Mouse (Mus musculus) heart, embryonic 10.5 days (tissue): ENCODE results near the gene Obox8. TPM values are rescaled to one million over a fixed set of nuclear protein-coding genes. Genes with fewer than 3 reads are reported as not detected.

Experiments used
- DNase-seq: peaks from one replicate; pipeline ENCODE4 v3.0.0-alpha.2; 2017; ENCODE audit warnings: low spot score
- H3K27ac ChIP-seq: fragments of 300-500 bp; sonication (generic); 2 replicates; pipeline ENCODE4 v1.5.1; 2016; ENCODE audit warnings: mild to moderate bottlenecking
- H3K27me3 ChIP-seq: fragments of 300-500 bp; sonication (generic); 2 replicates; pipeline ENCODE4 v1.6.1; 2016; ENCODE audit warnings: mild to moderate bottlenecking; ENCODE audit not compliant: poor library complexity, insufficient read depth, severe bottlenecking
- H3K36me3 ChIP-seq: fragments of 300-500 bp; sonication (generic); 2 replicates; pipeline ENCODE4 v1.6.1; 2016; ENCODE audit warnings: mild to moderate bottlenecking, moderate library complexity
- H3K4me1 ChIP-seq: fragments of 300-500 bp; sonication (generic); 2 replicates; pipeline ENCODE4 v1.6.1; 2016; ENCODE audit warnings: mild to moderate bottlenecking
- H3K4me3 ChIP-seq: fragments of 300-500 bp; sonication (generic); 2 replicates; pipeline ENCODE4 v1.5.1; 2016; ENCODE audit warnings: mild to moderate bottlenecking, moderate library complexity
- H3K9me3 ChIP-seq: fragments of 300-500 bp; sonication (generic); 2 replicates; pipeline ENCODE4 v1.6.1; 2016; ENCODE audit warnings: mild to moderate bottlenecking, moderate library complexity
- WGBS: fragments of 180-500 bp; shearing (Covaris S2); methylation state at CpG from one replicate; pipeline ENCODE4 v1.1.7; 2016; 5-methylcytosine and 5-hydroxymethylcytosine counted together
- polyA plus RNA-seq: library from polyadenylated mRNA; unstranded; fragments of >200 nt; fragmentation: Nextera tagmentation; extraction: Ambion mirVana; gene quantifications from 2 replicates; pipeline ENCODE4 v1.2.1, GENCODE M21; 2016

Obox8 gene
- not detected in 2 replicates for polyA plus RNA-seq

- Histone ChIP-seq H3K9me3 (peaks cover 10% of the 10 kb centered on the region), H3K27ac (no peak within 1 kb of the TSS), H3K27me3 (no peaks in the 10 kb centered on the region), H3K4me1 (no peaks in the 10 kb centered on the region), H3K36me3 (no peaks in the 10 kb centered on the region), H3K4me3 (no peak within 1 kb of the TSS)
- DNase-seq = no peak
- WGBS = 83% methylated on average over 2 of the region's 2 CpGs
These were observed at the start of gene Obox8 for GRCm38 (mm10) chr7:14333457-14333856. Gene Obox8, minus strand, starts transcription at chr7:14333557.

DNA sequence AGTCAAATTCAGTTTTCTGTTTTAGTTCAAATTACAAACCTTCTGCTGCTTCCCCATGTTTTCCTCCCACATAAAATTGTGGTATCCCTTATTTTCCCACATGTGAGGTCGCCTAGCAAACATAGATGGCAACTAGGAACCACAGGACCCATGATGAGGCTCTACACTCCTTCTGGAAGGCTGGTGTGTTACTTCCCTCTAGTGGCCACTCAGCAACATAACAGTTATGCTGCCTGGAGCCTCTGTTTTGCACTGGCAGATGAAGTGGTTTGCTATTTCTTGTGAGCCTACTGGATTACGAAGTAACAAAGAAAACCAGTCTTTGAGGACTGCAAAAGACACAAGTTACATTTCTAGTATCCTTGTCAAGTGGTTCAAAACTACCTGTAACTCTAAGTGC lies 16.1 kb downstream of the Obox8 start:
- WGBS = 36% methylated on average over 2 of the region's 2 CpGs
- no peak for DNase-seq
- Histone ChIP-seq H3K27ac (no peak overlapping the region), H3K36me3 (no peaks in the 10 kb centered on the region), H3K4me3 (no peak overlapping the region), H3K9me3 (no peaks in the 10 kb centered on the region), H3K4me1 (no peaks in the 10 kb centered on the region), H3K27me3 (no peaks in the 10 kb centered on the region)

DNA sequence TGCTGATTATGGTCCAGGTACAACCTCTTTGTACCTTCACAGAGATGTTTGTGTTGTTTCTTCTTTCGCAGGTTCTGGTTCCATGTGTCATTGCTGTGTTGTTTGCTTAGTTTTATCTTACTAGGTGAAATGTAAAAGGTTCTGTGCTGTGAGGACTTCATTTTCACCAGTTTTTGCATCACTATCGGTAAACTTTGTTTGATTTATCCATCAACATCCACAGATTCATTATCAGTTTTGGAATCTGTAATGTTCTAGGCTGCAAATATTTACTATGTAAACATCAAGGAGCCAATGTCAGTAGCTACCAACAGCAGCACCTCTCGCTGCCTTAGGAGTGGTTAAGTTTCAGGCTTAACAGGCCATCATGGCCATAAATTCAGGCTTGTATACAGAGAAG lies 24.7 kb downstream of the Obox8 start:
- Histone ChIP-seq H3K27me3 (no peaks in the 10 kb centered on the region), H3K4me3 (no peak overlapping the region), H3K36me3 (no peaks in the 10 kb centered on the region), H3K4me1 (no peaks in the 10 kb centered on the region), H3K27ac (no peak overlapping the region), H3K9me3 (peaks cover 3% of the 10 kb centered on the region; the same call in 1 of the 2 replicates)
- no peak for DNase-seq
- whole genome bisulfite sequencing = 68% methylated on average over 3 of the region's 3 CpGs

- H3K4me1 ChIP-seq = no peaks in the 10 kb centered on the region
- no peaks in the 10 kb centered on the region for H3K36me3 ChIP-seq
- DNase-seq = no peak
- H3K9me3 ChIP-seq = peaks cover 3% of the 10 kb centered on the region; the same call in 1 of the 2 replicates
- no peak overlapping the region for H3K27ac ChIP-seq
- WGBS = 80% methylated on average over 6 of the region's 6 CpGs
- no peaks in the 10 kb centered on the region for H3K27me3 ChIP-seq
- no peak overlapping the region for H3K4me3 ChIP-seq
These were observed 25.8 kb downstream of the Obox8 start for GRCm38 (mm10) chr7:14307571-14307970.

Other genes with a start within 250 kb of the Obox8 start
- not detected in 2 replicates for gene Sult2a3, start 210.5 kb downstream of the Obox8 start, polyA plus RNA-seq
- not detected in 2 replicates for gene Sult2a6, start 78.7 kb downstream of the Obox8 start, polyA plus RNA-seq
- gene Sult2a8, start 113.2 kb upstream of the Obox8 start, polyA plus RNA-seq = 0.24 TPM in 1 of 2 replicates, not detected in the other
- gene Sult2a7, start 160.7 kb upstream of the Obox8 start, polyA plus RNA-seq = not detected in 2 replicates
- 0.09 TPM in 2 replicates for gene Vmn1r90, start 229.9 kb upstream of the Obox8 start, polyA plus RNA-seq